Mouse (Mus musculus): ENCODE measurements around the gene Rps28. TPM values are rescaled to one million over a fixed set of nuclear protein-coding genes. Genes with fewer than 3 reads are reported as not detected.

Gene Rps28
- polyA plus RNA-seq (2012; rRNA removed) = 1,131 and 1,306 TPM in 2 replicates

DNA sequence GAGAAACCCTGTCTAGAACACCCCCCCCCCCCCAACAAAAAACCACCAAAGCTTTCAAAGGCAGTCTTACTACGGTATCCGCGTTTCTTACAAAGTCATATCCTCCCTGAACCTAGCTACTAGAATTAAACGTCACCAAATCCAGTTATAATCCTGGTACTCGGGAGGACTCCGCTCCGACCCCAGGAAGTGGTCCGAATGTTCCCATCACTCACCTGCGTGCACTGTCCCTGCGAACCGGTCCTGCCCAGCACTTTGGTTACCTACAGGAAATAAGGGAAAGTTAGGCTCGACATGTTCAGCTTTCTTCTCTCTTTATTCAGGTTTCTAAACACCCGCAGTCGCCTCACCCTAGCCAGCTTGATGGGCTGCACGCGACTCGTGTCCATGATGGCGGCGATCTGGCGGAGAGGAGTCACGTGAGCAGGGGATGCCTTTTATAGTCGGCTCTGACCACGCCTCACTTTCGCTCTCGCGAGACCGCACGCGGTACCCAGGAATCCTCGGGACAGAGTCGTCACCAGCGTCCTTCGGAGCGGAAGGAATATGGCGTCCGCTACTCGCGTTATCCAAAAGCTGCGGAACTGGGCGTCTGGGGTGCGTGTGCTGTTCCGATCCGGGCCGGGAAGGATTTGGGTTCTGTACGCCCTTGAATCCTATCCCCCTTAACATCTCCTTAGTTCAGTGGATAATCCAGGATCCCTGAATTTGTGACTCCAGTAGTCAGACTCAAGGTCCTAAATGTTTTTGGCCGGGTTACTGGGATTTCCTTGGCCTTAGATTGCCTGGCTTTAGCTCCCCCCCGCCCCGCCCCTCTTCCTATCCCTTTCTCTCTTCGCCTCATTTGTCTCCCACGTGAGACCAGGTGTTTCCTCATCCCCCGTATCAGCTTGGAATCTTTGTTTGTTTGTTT is at the start of gene Rps28, which contains the start of gene Ndufa7:
Rps28 (minus strand) TSS at position 479 of the 913 bp plus-strand sequence.
Ndufa7 (plus strand) TSS at position 489 of the 913 bp plus-strand sequence.

DNA sequence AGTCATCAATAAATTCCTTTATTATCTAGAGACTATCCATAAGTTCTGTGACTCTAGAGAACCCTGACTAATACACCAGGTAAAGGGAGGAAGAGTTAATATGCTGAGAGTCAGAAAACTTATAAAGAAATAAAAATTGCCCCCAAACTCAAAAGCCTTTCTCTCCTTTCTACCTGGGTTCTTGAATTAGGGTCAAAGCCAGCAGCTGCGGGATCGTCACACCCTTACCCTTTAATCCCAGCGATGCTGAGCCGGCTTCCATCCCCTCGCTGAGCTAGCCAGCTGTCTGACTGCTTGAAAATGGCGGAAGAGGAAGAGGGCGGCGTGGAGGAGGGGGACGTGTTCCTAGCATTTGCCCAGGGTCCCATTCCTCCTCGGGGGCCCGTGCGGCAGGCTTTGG is 49.2 kb upstream of the Rps28 start, which contains the start of gene Gm7029:
Gm7029 (plus strand) TSS at position 301 of the 400 bp plus-strand sequence.

DNA sequence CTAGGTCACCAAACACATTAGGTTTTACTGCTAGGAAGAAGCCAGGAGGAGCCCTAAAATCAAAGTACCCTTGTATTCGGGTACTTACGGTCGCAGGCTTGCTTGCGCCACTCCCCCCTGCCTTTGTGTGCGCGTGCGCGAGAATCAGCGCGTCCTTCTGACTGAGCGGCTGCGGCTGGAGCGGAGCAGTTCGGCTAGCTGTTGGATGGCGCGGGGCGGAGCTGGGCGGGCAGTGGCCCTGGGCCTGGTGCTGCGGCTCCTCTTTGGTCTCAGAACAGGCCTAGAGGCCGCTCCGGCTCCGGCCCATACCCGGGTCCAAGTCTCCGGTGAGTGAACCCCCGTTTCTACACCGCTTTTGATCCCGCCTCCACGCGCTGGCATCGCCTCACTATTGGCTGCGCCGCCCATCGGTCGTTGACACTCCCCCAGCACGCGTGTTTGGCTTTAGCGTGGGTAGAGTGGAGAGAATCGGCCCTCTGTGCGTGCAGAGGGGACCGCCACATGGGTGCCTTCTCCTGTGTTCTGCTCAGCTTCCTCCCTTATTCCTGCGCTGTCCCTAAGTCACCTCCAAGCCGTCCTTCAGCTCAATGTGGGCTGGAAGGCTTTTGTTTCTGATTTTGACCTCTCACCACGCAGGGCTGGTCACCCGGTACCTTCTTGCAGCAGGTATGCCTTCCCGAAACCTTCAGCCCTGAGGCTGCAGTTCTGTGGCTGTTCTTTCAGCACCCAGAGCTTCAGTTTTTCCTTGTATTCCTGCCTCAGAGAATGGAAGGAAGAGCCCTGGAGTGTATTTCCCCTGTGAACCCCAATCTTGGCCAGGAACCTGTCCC is 18.8 kb upstream of the Rps28 start, which contains the start of gene Cd320:
Cd320 (plus strand) TSS at position 126 of the 830 bp plus-strand sequence.

DNA sequence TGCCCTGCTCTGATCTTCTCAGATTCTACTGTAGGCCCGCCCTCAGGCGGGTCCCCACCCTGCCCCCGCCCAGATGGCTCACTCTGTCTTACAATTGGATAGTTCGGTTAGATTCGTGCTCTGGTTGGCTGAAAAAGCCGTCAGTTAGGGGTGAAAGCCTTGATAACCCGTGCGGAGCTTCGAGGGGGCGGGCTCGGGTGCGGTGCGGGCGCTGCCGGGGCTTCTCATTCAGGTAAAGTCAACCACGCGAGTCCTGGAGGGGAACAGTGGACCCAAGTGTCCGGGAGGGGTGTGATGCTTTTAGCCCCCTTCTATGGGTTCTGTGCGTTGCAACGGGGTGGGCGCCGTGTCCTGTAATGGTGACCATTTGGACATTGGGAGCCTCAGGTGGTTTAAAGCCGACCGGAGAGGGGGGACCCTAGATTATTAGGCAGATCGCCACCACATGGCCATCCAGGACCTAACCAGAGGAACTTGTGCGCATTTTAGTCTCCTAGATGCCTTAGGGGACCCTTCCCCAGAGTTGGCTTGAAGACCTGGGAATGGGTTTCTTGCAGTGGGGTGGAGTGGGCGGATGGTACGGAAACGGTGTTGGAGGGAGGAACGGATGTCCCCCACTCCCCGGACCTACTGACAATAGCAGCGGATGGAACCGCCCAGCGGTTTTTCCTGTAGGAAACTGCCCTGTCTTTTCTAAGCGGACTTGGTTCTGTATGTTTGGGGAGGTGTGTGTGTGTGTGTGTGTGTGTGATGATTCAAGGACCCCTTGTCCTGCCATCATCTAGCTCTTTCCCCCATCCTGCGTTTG is 13.8 kb downstream of the Rps28 start, which contains the start of gene Kank3:
Kank3 (plus strand) TSS at position 186 of the 808 bp plus-strand sequence.

DNA sequence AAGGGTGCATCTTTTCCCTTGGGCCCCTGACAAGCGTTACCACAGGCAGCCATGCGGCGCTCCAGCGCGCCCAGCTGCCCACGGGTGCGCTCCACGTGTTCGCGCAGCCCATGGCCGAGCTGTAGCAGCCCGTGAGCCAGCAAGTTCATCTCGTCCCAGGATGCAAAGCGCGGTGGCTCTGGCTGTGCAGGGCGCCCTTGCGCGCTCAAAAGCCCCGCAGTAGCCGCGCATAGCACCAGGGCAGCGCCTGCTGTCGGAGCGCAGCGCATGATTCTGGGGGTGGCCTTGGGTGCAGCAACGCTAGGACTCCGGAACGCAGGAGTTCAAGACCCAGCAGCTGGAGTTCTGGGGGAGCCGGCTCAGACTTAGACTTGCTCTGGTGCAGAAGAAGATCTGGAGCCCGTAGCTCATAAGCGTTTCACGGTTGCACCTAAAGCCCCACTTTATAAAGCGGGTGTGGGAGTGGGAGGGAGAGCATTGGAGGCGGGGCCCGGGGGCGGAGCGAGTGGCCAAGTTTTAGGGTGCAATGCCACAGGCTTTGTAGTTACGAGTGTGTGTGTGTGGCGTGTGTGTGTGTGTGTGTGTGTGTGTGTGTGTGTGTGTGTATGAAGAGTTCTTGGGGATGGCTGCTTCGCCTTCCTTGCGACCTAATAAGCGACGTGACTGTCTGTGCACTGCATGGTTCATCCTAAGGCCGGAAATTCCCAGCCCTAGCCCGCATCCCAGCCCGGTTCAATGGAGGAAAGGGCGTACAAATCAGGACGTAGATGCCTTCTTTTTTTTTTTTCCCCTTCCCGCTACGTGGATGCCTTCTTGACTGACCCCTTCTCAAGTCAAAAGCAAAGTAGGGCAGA is 43.0 kb downstream of the Rps28 start, which contains the start of gene Angptl4:
Angptl4 (minus strand) TSS at position 707 of the 854 bp plus-strand sequence.

Other genes with a start within 250 kb of the Rps28 start
- 85.7 and 102 TPM in 2 replicates for gene Zfp414, start 195.5 kb downstream of the Rps28 start, polyA plus RNA-seq (2012; rRNA removed)
- gene Pram1, start 186.5 kb downstream of the Rps28 start, polyA plus RNA-seq (2012; rRNA removed) = 0.47 and 0.66 TPM in 2 replicates
- 178 and 186 TPM in 2 replicates for gene Hnrnpm, start 137.7 kb downstream of the Rps28 start, polyA plus RNA-seq (2012; rRNA removed)
- gene March2, start 105.9 kb downstream of the Rps28 start, polyA plus RNA-seq (2012; rRNA removed) = 65.0 and 70.7 TPM in 2 replicates
- gene Rab11b, start 64.0 kb downstream of the Rps28 start, polyA plus RNA-seq (2012; rRNA removed) = 523 and 577 TPM in 2 replicates
- gene Angptl4, start 42.7 kb downstream of the Rps28 start, polyA plus RNA-seq (2012; rRNA removed) = 7.9 and 9.8 TPM in 2 replicates
- 64.5 and 79.4 TPM in 2 replicates for gene Kank3, start 14.0 kb downstream of the Rps28 start, polyA plus RNA-seq (2012; rRNA removed)
- 333 and 341 TPM in 2 replicates for gene Ndufa7, start within 50 bp of the Rps28 start, polyA plus RNA-seq (2012; rRNA removed)
- gene Cd320, start 18.5 kb upstream of the Rps28 start, polyA plus RNA-seq (2012; rRNA removed) = 29.8 and 36.6 TPM in 2 replicates
- not detected in 2 replicates for gene Gm7029, start 49.3 kb upstream of the Rps28 start, polyA plus RNA-seq (2012; rRNA removed)
- gene Kifc1, start 66.1 kb upstream of the Rps28 start, polyA plus RNA-seq (2012; rRNA removed) = 12.0 and 13.5 TPM in 2 replicates
- 0.21 and 0.24 TPM in 2 replicates for gene Platr17, start 80.6 kb upstream of the Rps28 start, polyA plus RNA-seq (2012; rRNA removed)
- gene Daxx, start 84.9 kb upstream of the Rps28 start, polyA plus RNA-seq (2012; rRNA removed) = 39.3 and 40.5 TPM in 2 replicates
- gene Tapbp, start 91.3 kb upstream of the Rps28 start, polyA plus RNA-seq (2012; rRNA removed) = 14.7 and 16.0 TPM in 2 replicates
- 26.4 and 28.4 TPM in 2 replicates for gene Zbtb22, start 91.3 kb upstream of the Rps28 start, polyA plus RNA-seq (2012; rRNA removed)
- 183 and 190 TPM in 2 replicates for gene Rgl2, start 105.0 kb upstream of the Rps28 start, polyA plus RNA-seq (2012; rRNA removed)
- gene Pfdn6, start 115.8 kb upstream of the Rps28 start, polyA plus RNA-seq (2012; rRNA removed) = 117 and 126 TPM in 2 replicates
- gene Wdr46, start 116.1 kb upstream of the Rps28 start, polyA plus RNA-seq (2012; rRNA removed) = 20.5 and 22.2 TPM in 2 replicates
- gene B3galt4, start 126.9 kb upstream of the Rps28 start, polyA plus RNA-seq (2012; rRNA removed) = 10.4 and 11.6 TPM in 2 replicates
- gene Vps52, start 131.2 kb upstream of the Rps28 start, polyA plus RNA-seq (2012; rRNA removed) = 58.2 and 62.1 TPM in 2 replicates
- gene Rps18, start 131.4 kb upstream of the Rps28 start, polyA plus RNA-seq (2012; rRNA removed) = 648 and 656 TPM in 2 replicates
- gene H2-K1, start 175.8 kb upstream of the Rps28 start, polyA plus RNA-seq (2012; rRNA removed) = 24.0 and 24.8 TPM in 2 replicates
- gene Ring1, start 200.1 kb upstream of the Rps28 start, polyA plus RNA-seq (2012; rRNA removed) = 48.8 and 51.4 TPM in 2 replicates
- 98.3 and 102 TPM in 2 replicates for gene H2-Ke6, start 203.5 kb upstream of the Rps28 start, polyA plus RNA-seq (2012; rRNA removed)
- gene Slc39a7, start 207.1 kb upstream of the Rps28 start, polyA plus RNA-seq (2012; rRNA removed) = 112 TPM in 2 replicates
- gene Rxrb, start 207.2 kb upstream of the Rps28 start, polyA plus RNA-seq (2012; rRNA removed) = 82.1 and 83.7 TPM in 2 replicates
- gene Col11a2, start 214.9 kb upstream of the Rps28 start, polyA plus RNA-seq (2012; rRNA removed) = 10.7 and 17.0 TPM in 2 replicates

Measured in central nervous system, embryonic 18 days (tissue).